21 mouse cellular contexts compared by ENCODE assay signal in the genomic region with DNA sequence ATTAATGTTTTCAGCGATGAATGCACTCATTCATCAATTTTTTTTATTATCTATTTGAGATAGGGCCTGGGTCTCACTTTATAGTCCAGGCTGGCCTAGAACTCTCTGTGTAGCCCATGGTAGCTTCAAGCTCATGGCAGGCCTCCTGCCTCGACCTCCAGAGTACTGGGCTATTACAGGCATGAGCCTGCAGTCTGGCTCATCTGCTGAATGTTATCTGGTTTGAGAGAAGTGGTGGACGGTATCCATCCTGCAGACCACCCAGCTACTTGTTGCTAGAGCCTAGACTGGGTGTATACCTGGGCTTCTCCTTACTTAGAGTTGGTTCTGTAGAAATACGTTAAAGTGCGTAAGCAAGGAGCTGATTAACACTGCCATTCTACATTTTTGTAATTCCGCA. TPM values are rescaled to one million over a fixed set of nuclear protein-coding genes. Genes with fewer than 3 reads are reported as not detected.
"Had no signal": no experiment of that assay in that cellular context is flagged by ENCODE, and none has a peak within 500 bp of the region (broad histone marks: within the 10 kb centered on the region; RNA-seq: fewer than 3 reads in every experiment).

No protein-coding gene starts in this region.

- H3K4me1 ChIP-seq: liver, embryonic 12.5 days; liver, embryonic 15.5 days; midbrain, embryonic 12.5 days; neural tube, embryonic 13.5 days had no signal

- H3K9ac ChIP-seq: limb, embryonic 12.5 days; limb, embryonic 15.5 days; liver, embryonic 12.5 days; liver, embryonic 15.5 days; midbrain, embryonic 12.5 days; neural tube, embryonic 13.5 days had no signal

- H3K9me3 ChIP-seq: limb, embryonic 12.5 days; limb, embryonic 15.5 days; liver, embryonic 12.5 days; liver, embryonic 15.5 days; midbrain, embryonic 12.5 days; neural tube, embryonic 13.5 days had no signal

- H3K4me3 ChIP-seq: limb, embryonic 12.5 days; limb, embryonic 15.5 days; liver, embryonic 12.5 days; liver, embryonic 15.5 days; midbrain, embryonic 12.5 days; myocyte; neural tube, embryonic 13.5 days had no signal

- DNase-seq: kidney, adult 18-20 months; kidney, adult 9 months; kidney, postnatal 14 days; kidney, postnatal 4 days; left cerebral cortex, postnatal 4 days; lung, adult 2 months; lung, postnatal 14 days; lung, postnatal 4 days; retina, postnatal 1 day; right cerebral cortex, postnatal 25 days; thymus, postnatal 25 days had no signal

- H3K27ac ChIP-seq: limb, embryonic 12.5 days; limb, embryonic 15.5 days; liver, embryonic 12.5 days; liver, embryonic 15.5 days; midbrain, embryonic 12.5 days; neural tube, embryonic 13.5 days had no signal

- ATAC-seq: intestine, embryonic 16.5 days; liver, embryonic 12.5 days; midbrain, embryonic 16.5 days had no signal

- H3K4me2 ChIP-seq: limb, embryonic 12.5 days; limb, embryonic 15.5 days; liver, embryonic 12.5 days; liver, embryonic 15.5 days; midbrain, embryonic 12.5 days; neural tube, embryonic 13.5 days had no signal

- H3K27me3 ChIP-seq: limb, embryonic 12.5 days; limb, embryonic 15.5 days; liver, embryonic 12.5 days; liver, embryonic 15.5 days; midbrain, embryonic 12.5 days; neural tube, embryonic 13.5 days had no signal

RNA-seq across cellular contexts. Expression of a gene that starts 52.4 kb away (rescaled TPM):
- total RNA-seq: neutrophil, adult 5-6 weeks had no signal
